Mouse (Mus musculus): ENCODE results near the gene Cfd. TPM values are rescaled to one million over a fixed set of nuclear protein-coding genes. Genes with fewer than 3 reads are reported as not detected.

Gene Cfd
- polyA plus RNA-seq, 1 experiment from 2014 or later = not detected

Small RNAs within 50 kb of the gene (microRNA-seq; reads per million reads assigned to microRNA genes)
- gene Mir6910 = not detected

Other genes starting within 250 kb of the Cfd start
- gene Odf3l2, start 245.1 kb upstream of the Cfd start, polyA plus RNA-seq (2015; fragmentation: Nextera tagmentation; extraction: Ambion mirVana) = 0.14 and 0.17 TPM in 2 replicates
- gene Madcam1, start 226.3 kb upstream of the Cfd start, polyA plus RNA-seq (2015; fragmentation: Nextera tagmentation; extraction: Ambion mirVana) = 1.0 and 4.1 TPM in 2 replicates
- 109 and 115 TPM in 2 replicates for gene Tpgs1, start 221.5 kb upstream of the Cfd start, polyA plus RNA-seq (2015; fragmentation: Nextera tagmentation; extraction: Ambion mirVana)
- gene Cdc34, start 208.7 kb upstream of the Cfd start, polyA plus RNA-seq (2015; fragmentation: Nextera tagmentation; extraction: Ambion mirVana) = 83.0 and 83.4 TPM in 2 replicates
- gene Gzmm, start 201.8 kb upstream of the Cfd start, polyA plus RNA-seq (2015; fragmentation: Nextera tagmentation; extraction: Ambion mirVana) = 1.1 TPM in 2 replicates
- 958 and 1,001 TPM in 2 replicates for gene Bsg, start 186.4 kb upstream of the Cfd start, polyA plus RNA-seq (2015; fragmentation: Nextera tagmentation; extraction: Ambion mirVana)
- gene Hcn2, start 174.2 kb upstream of the Cfd start, polyA plus RNA-seq (2015; fragmentation: Nextera tagmentation; extraction: Ambion mirVana) = 2.0 and 3.0 TPM in 2 replicates
- 43.4 TPM in 2 replicates for gene Polrmt, start 144.3 kb upstream of the Cfd start, polyA plus RNA-seq (2015; fragmentation: Nextera tagmentation; extraction: Ambion mirVana)
- 2.7 and 3.4 TPM in 2 replicates for gene Fgf22, start 135.8 kb upstream of the Cfd start, polyA plus RNA-seq (2015; fragmentation: Nextera tagmentation; extraction: Ambion mirVana)
- 108 and 110 TPM in 2 replicates for gene Rnf126, start 123.9 kb upstream of the Cfd start, polyA plus RNA-seq (2015; fragmentation: Nextera tagmentation; extraction: Ambion mirVana)
- 2.6 and 4.5 TPM in 2 replicates for gene Fstl3, start 113.6 kb upstream of the Cfd start, polyA plus RNA-seq (2015; fragmentation: Nextera tagmentation; extraction: Ambion mirVana)
- gene Prss57, start 99.9 kb upstream of the Cfd start, polyA plus RNA-seq (2015; fragmentation: Nextera tagmentation; extraction: Ambion mirVana) = 0.14 and 10.2 TPM in 2 replicates
- 227 and 256 TPM in 2 replicates for gene Palm, start 97.3 kb upstream of the Cfd start, polyA plus RNA-seq (2015; fragmentation: Nextera tagmentation; extraction: Ambion mirVana)
- gene Misp, start 69.9 kb upstream of the Cfd start, polyA plus RNA-seq (2015; fragmentation: Nextera tagmentation; extraction: Ambion mirVana) = 0.33 and 11.5 TPM in 2 replicates
- gene Ptbp1, start 36.4 kb upstream of the Cfd start, polyA plus RNA-seq (2015; fragmentation: Nextera tagmentation; extraction: Ambion mirVana) = 55.8 and 121 TPM in 2 replicates
- gene Prtn3, start 16.4 kb upstream of the Cfd start, polyA plus RNA-seq (2015; fragmentation: Nextera tagmentation; extraction: Ambion mirVana) = 9.0 and 9.5 TPM in 2 replicates
- 316 and 385 TPM in 2 replicates for gene Plppr3, start 16.2 kb upstream of the Cfd start, polyA plus RNA-seq (2015; fragmentation: Nextera tagmentation; extraction: Ambion mirVana)
- 0.31 and 0.50 TPM in 2 replicates for gene Elane, start 4.6 kb upstream of the Cfd start, polyA plus RNA-seq (2015; fragmentation: Nextera tagmentation; extraction: Ambion mirVana)
- 44.9 and 46.7 TPM in 2 replicates for gene Med16, start 18.1 kb downstream of the Cfd start, polyA plus RNA-seq (2015; fragmentation: Nextera tagmentation; extraction: Ambion mirVana)
- gene Gm26602, start 20.0 kb downstream of the Cfd start, polyA plus RNA-seq (2015; fragmentation: Nextera tagmentation; extraction: Ambion mirVana) = 22.7 and 23.6 TPM in 2 replicates
- 1.8 and 2.8 TPM in 2 replicates for gene Kiss1r, start 26.1 kb downstream of the Cfd start, polyA plus RNA-seq (2015; fragmentation: Nextera tagmentation; extraction: Ambion mirVana)
- 264 and 288 TPM in 2 replicates for gene R3hdm4, start 30.4 kb downstream of the Cfd start, polyA plus RNA-seq (2015; fragmentation: Nextera tagmentation; extraction: Ambion mirVana)
- gene Arid3a, start 36.2 kb downstream of the Cfd start, polyA plus RNA-seq (2015; fragmentation: Nextera tagmentation; extraction: Ambion mirVana) = 2.4 and 5.1 TPM in 2 replicates
- gene Wdr18, start 69.3 kb downstream of the Cfd start, polyA plus RNA-seq (2015; fragmentation: Nextera tagmentation; extraction: Ambion mirVana) = 94.4 and 104 TPM in 2 replicates
- gene Grin3b, start 79.9 kb downstream of the Cfd start, polyA plus RNA-seq (2015; fragmentation: Nextera tagmentation; extraction: Ambion mirVana) = 0.32 and 0.33 TPM in 2 replicates
- 21.3 and 24.7 TPM in 2 replicates for gene Tmem259, start 93.5 kb downstream of the Cfd start, polyA plus RNA-seq (2015; fragmentation: Nextera tagmentation; extraction: Ambion mirVana)
- gene Cnn2, start 97.7 kb downstream of the Cfd start, polyA plus RNA-seq (2015; fragmentation: Nextera tagmentation; extraction: Ambion mirVana) = 31.6 and 76.4 TPM in 2 replicates
- 5.2 and 5.6 TPM in 2 replicates for gene Abca7, start 105.6 kb downstream of the Cfd start, polyA plus RNA-seq (2015; fragmentation: Nextera tagmentation; extraction: Ambion mirVana)
- gene Arhgap45, start 125.8 kb downstream of the Cfd start, polyA plus RNA-seq (2015; fragmentation: Nextera tagmentation; extraction: Ambion mirVana) = 2.0 and 13.7 TPM in 2 replicates
- gene Polr2e, start 148.9 kb downstream of the Cfd start, polyA plus RNA-seq (2015; fragmentation: Nextera tagmentation; extraction: Ambion mirVana) = 134 and 148 TPM in 2 replicates
- gene Gpx4, start 156.3 kb downstream of the Cfd start, polyA plus RNA-seq (2015; fragmentation: Nextera tagmentation; extraction: Ambion mirVana) = 559 and 600 TPM in 2 replicates
- gene Sbno2, start 214.7 kb downstream of the Cfd start, polyA plus RNA-seq (2015; fragmentation: Nextera tagmentation; extraction: Ambion mirVana) = 11.7 and 12.8 TPM in 2 replicates
- 16.9 and 17.3 TPM in 2 replicates for gene Stk11, start 224.9 kb downstream of the Cfd start, polyA plus RNA-seq (2015; fragmentation: Nextera tagmentation; extraction: Ambion mirVana)
- gene Atp5d, start 247.8 kb downstream of the Cfd start, polyA plus RNA-seq (2015; fragmentation: Nextera tagmentation; extraction: Ambion mirVana) = 553 and 558 TPM in 2 replicates
- gene Cbarp, start 250.0 kb downstream of the Cfd start, polyA plus RNA-seq (2015; fragmentation: Nextera tagmentation; extraction: Ambion mirVana) = 91.9 and 93.0 TPM in 2 replicates